Mouse (Mus musculus) forebrain, embryonic 14.5 days (tissue): ENCODE data around the gene Mrpl38. TPM values are rescaled to one million over a fixed set of nuclear protein-coding genes. Genes with fewer than 3 reads are reported as not detected.
A peak's percentile ranks its signal among the peaks of the same experiment; 100 is the strongest.
"Not testable (repeated sequence)": the region's sequence is repeated elsewhere in the genome, so short reads cannot be mapped to it uniquely, and the experiment has no call there.

Experiments used
- ATAC-seq: fragments of 200-750 bp; cut with Nextera tagmentation; 2 replicates; pipeline ENCODE4 v1.8.0; 2017; ENCODE audit warnings: mild to moderate bottlenecking, moderate library complexity
- DNase-seq: peaks from one replicate; pipeline ENCODE4 v3.0.0-alpha.2; 2015; ENCODE audit warnings: low spot score
- H3K27ac ChIP-seq: fragments of 300-500 bp; sonication (generic); 2 replicates; pipeline ENCODE4 v1.5.1; 2014; ENCODE audit warnings: low read depth, mild to moderate bottlenecking, control low read depth, low read length, moderate library complexity
- H3K27me3 ChIP-seq: fragments of 300-500 bp; sonication (generic); replicated peaks from 2 replicates; pipeline ENCODE4 v1.6.1; 2014; ENCODE audit warnings: low read length, control low read depth, mixed read lengths; ENCODE audit not compliant: control insufficient read depth, insufficient read depth
- H3K36me3 ChIP-seq: fragments of 300-500 bp; sonication (generic); 2 replicates; pipeline ENCODE4 v1.6.1; 2014; ENCODE audit warnings: low read length, control low read depth; ENCODE audit not compliant: control insufficient read depth, insufficient read depth
- H3K4me1 ChIP-seq: fragments of 300-500 bp; sonication (generic); 2 replicates; pipeline ENCODE4 v1.6.1; 2014; ENCODE audit warnings: antibody characterized with exemption, low read length, control low read depth; ENCODE audit not compliant: control insufficient read depth, insufficient read depth
- H3K4me2 ChIP-seq: fragments of 300-500 bp; sonication (generic); 2 replicates; pipeline ENCODE4 v1.6.1; 2014; ENCODE audit warnings: mild to moderate bottlenecking, control low read depth, low read length
- H3K4me3 ChIP-seq: fragments of 300-500 bp; sonication (generic); 2 replicates; pipeline ENCODE4 v1.5.1; 2014; ENCODE audit warnings: low read depth, low read length, control low read depth
- H3K9ac ChIP-seq: fragments of 300-500 bp; sonication (generic); 2 replicates; pipeline ENCODE4 v1.6.1; 2014; ENCODE audit warnings: mild to moderate bottlenecking, low read length, control low read depth, moderate library complexity
- H3K9me3 ChIP-seq: fragments of 300-500 bp; sonication (generic); replicated peaks from 2 replicates; pipeline ENCODE4 v1.6.1; 2016; ENCODE audit warnings: low read length, control low read depth, mixed read lengths; ENCODE audit not compliant: control insufficient read depth
- WGBS: fragments of 180-500 bp; shearing (Covaris S2); extraction: QIAGEN DNeasy Blood & Tissue Kit; methylation state at CpG from one replicate; pipeline ENCODE4 v1.1.7; 2014; 5-methylcytosine and 5-hydroxymethylcytosine counted together
- polyA plus RNA-seq: library from polyadenylated mRNA; unstranded; fragments of >200 nt; fragmentation: Nextera tagmentation; extraction: Ambion mirVana; gene quantifications from 2 replicates; pipeline ENCODE4 v1.2.1, GENCODE M21; 2014

The Mrpl38 gene
- polyA plus RNA-seq, 1 experiment from 2014 or later = 79.6 TPM

- not testable (repeated sequence) for DNase-seq, H3K27me3 ChIP-seq, H3K9me3 ChIP-seq, H3K27ac ChIP-seq, H3K4me2 ChIP-seq, H3K4me1 ChIP-seq, ATAC-seq, H3K9ac ChIP-seq, H3K4me3 ChIP-seq, H3K36me3 ChIP-seq
- WGBS = 93% methylated on average over 6 of the region's 6 CpGs
Measured at GRCm38 (mm10) chr11:116092959-116093358, 45.7 kb downstream of the Mrpl38 start.

- Histone ChIP-seq H3K4me3 (no peak overlapping the region), H3K4me2 (no peak overlapping the region), H3K36me3 (no peaks in the 10 kb centered on the region), H3K9ac (no peak overlapping the region), H3K9me3 (0 out of 2 replicates have a peak, but pooled peaks cover 2% of the 10 kb centered on the region), H3K27me3 (no peaks in the 10 kb centered on the region), H3K27ac (no peak overlapping the region), H3K4me1 (no peaks in the 10 kb centered on the region)
- ATAC-seq = no peak
- DNase-seq = no peak
- WGBS = 85% methylated on average over 6 of the region's 6 CpGs
Measured at GRCm38 (mm10) chr11:116091591-116091990, 47.1 kb downstream of the Mrpl38 start.

- ATAC-seq (no peak), DNase-seq (no peak)
- Histone ChIP-seq H3K4me1 (peaks cover 12% of the 10 kb centered on the region), H3K36me3 (no peaks in the 10 kb centered on the region), H3K9me3 (no peaks in the 10 kb centered on the region), H3K27me3 (no peaks in the 10 kb centered on the region), H3K9ac (no peak overlapping the region), H3K27ac (no peak overlapping the region), H3K4me3 (no peak overlapping the region), H3K4me2 (no peak overlapping the region)
- WGBS = 92% methylated on average over 6 of the region's 6 CpGs
Measured at GRCm38 (mm10) chr11:116089545-116089944, 49.1 kb downstream of the Mrpl38 start.

GRCm38 (mm10) chr11:116088741-116089394, 49.8 kb downstream of the Mrpl38 start:
- Histone ChIP-seq H3K36me3 (peaks cover 1% of the 10 kb centered on the region), H3K4me2 (no peak overlapping the region), H3K9me3 (no peaks in the 10 kb centered on the region), H3K4me3 (no peak overlapping the region), H3K9ac (no peak overlapping the region), H3K4me1 (peaks cover 12% of the 10 kb centered on the region), H3K27me3 (no peaks in the 10 kb centered on the region), H3K27ac (no peak overlapping the region)
- ATAC-seq (no peak), DNase-seq (no peak)
- 87% methylated on average over 11 of the region's 11 CpGs for WGBS

GRCm38 (mm10) chr11:116088188-116088587, 50.5 kb downstream of the Mrpl38 start:
- WGBS = 86% methylated on average over 8 of the region's 8 CpGs
- Histone ChIP-seq H3K9me3 (no peaks in the 10 kb centered on the region), H3K4me2 (peak overlapping the region; percentile 53; the same call in 1 of the 2 replicates), H3K27me3 (no peaks in the 10 kb centered on the region), H3K36me3 (peaks cover 8% of the 10 kb centered on the region), H3K9ac (no peak overlapping the region; the same call in 1 of the 2 replicates), H3K4me3 (no peak overlapping the region), H3K27ac (no peak overlapping the region), H3K4me1 (peaks cover 12% of the 10 kb centered on the region)
- no peak for ATAC-seq
- no peak for DNase-seq

GRCm38 (mm10) chr11:116087194-116088130, 51.2 kb downstream of the Mrpl38 start:
- Histone ChIP-seq H3K4me1 (peaks cover 12% of the 10 kb centered on the region), H3K9me3 (no peaks in the 10 kb centered on the region), H3K36me3 (peaks cover 14% of the 10 kb centered on the region), H3K27me3 (no peaks in the 10 kb centered on the region), H3K27ac (peak overlapping the region; percentile 31; the same call in 1 of the 2 replicates), H3K4me3 (peak overlapping the region; percentile 44), H3K9ac (peak overlapping the region; percentile 54; the same call in 1 of the 2 replicates), H3K4me2 (peak overlapping the region; percentile 53)
- peak; percentile 87 for DNase-seq
- ATAC-seq = peak; percentile 81
- 3% methylated on average over 31 of the region's 31 CpGs for WGBS

GRCm38 (mm10) chr11:116086258-116087193, 52.1 kb downstream of the Mrpl38 start, which contains the start of gene Wbp2:
TSS of gene Wbp2 (minus strand) at chr11:116086995.
- 4% methylated on average over 39 of the region's 43 CpGs for WGBS

GRCm38 (mm10) chr11:116084166-116084565, 54.5 kb downstream of the Mrpl38 start:
- no peak for ATAC-seq
- H3K9ac ChIP-seq = no peak overlapping the region
- peaks cover 47% of the 10 kb centered on the region for H3K36me3 ChIP-seq
- H3K27me3 ChIP-seq = no peaks in the 10 kb centered on the region
- H3K4me1 ChIP-seq = peaks cover 12% of the 10 kb centered on the region
- H3K9me3 ChIP-seq = no peaks in the 10 kb centered on the region
- no peak overlapping the region for H3K4me3 ChIP-seq
- no peak overlapping the region for H3K27ac ChIP-seq
- WGBS = 94% methylated on average over 6 of the region's 6 CpGs
- H3K4me2 ChIP-seq = no peak overlapping the region
- DNase-seq = no peak

More at GRCm38 (mm10) chr11:116086258-116087193, 52.1 kb downstream of the Mrpl38 start, which contains the start of gene Wbp2:
- Histone ChIP-seq H3K9ac (peak within 1 kb of the TSS; percentile 54), H3K9me3 (no peaks in the 10 kb centered on the region), H3K4me2 (peak within 1 kb of the TSS; percentile 63), H3K27me3 (no peaks in the 10 kb centered on the region), H3K4me3 (peak within 1 kb of the TSS; percentile 44), H3K4me1 (peaks cover 12% of the 10 kb centered on the region), H3K36me3 (peaks cover 23% of the 10 kb centered on the region), H3K27ac (peak within 1 kb of the TSS; percentile 75; the same call in 1 of the 2 replicates)
- ATAC-seq (peak; percentile 97), DNase-seq (peak; percentile 100)
